Mouse (Mus musculus): ENCODE data around the gene Hivep3. TPM values are rescaled to one million over a fixed set of nuclear protein-coding genes. Genes with fewer than 3 reads are reported as not detected.
A peak's percentile ranks its signal among the peaks of the same experiment; 100 is the strongest.

The Hivep3 gene
- polyA plus RNA-seq, 1 experiment from 2014 or later: 24.0 TPM

- Histone ChIP-seq H3K27ac (peak overlapping the region; percentile 83), H3K9ac (no peak overlapping the region), H3K4me3 (no peak overlapping the region), H3K27me3 (no peaks in the 10 kb centered on the region), H3K4me1 (peaks cover 22% of the 10 kb centered on the region), H3K4me2 (no peak overlapping the region; the same call in 1 of the 2 replicates), H3K9me3 (no peaks in the 10 kb centered on the region), H3K36me3 (no peaks in the 10 kb centered on the region)
- WGBS: 44% methylated on average over 16 of the region's 16 CpGs
- peak; percentile 91 for ATAC-seq (ENCODE audit: borderline replicate concordance, extremely low read depth, low FRiP score, low TSS enrichment)
Observed at GRCm38 (mm10) chr4:119901556-119902491, 168.2 kb downstream of the Hivep3 start.

GRCm38 (mm10) chr4:119903328-119903727 is 169.7 kb downstream of the Hivep3 start:
- Histone ChIP-seq H3K9ac (no peak overlapping the region), H3K4me2 (no peak overlapping the region), H3K4me3 (no peak overlapping the region), H3K36me3 (no peaks in the 10 kb centered on the region), H3K4me1 (peaks cover 22% of the 10 kb centered on the region), H3K27ac (no peak overlapping the region), H3K27me3 (no peaks in the 10 kb centered on the region), H3K9me3 (no peaks in the 10 kb centered on the region)
- ATAC-seq (ENCODE audit: borderline replicate concordance, extremely low read depth, low FRiP score, low TSS enrichment): no peak; the same call in 1 of the 2 replicates

- Histone ChIP-seq H3K9ac (no peak overlapping the region), H3K4me1 (peaks cover 22% of the 10 kb centered on the region), H3K4me3 (no peak overlapping the region), H3K9me3 (no peaks in the 10 kb centered on the region), H3K4me2 (no peak overlapping the region), H3K27ac (no peak overlapping the region), H3K36me3 (no peaks in the 10 kb centered on the region), H3K27me3 (no peaks in the 10 kb centered on the region)
- ATAC-seq (ENCODE audit: borderline replicate concordance, extremely low read depth, low FRiP score, low TSS enrichment): no peak
- WGBS: 27% methylated on average over 1 of the region's 1 CpGs
Observed at GRCm38 (mm10) chr4:119903806-119904205, 170.2 kb downstream of the Hivep3 start.

GRCm38 (mm10) chr4:119904296-119904695 is 170.7 kb downstream of the Hivep3 start:
- H3K36me3 ChIP-seq: no peaks in the 10 kb centered on the region
- H3K4me3 ChIP-seq: no peak overlapping the region
- H3K27me3 ChIP-seq: no peaks in the 10 kb centered on the region
- 83% methylated on average over 4 of the region's 4 CpGs for WGBS
- no peaks in the 10 kb centered on the region for H3K9me3 ChIP-seq
- ATAC-seq (ENCODE audit: borderline replicate concordance, extremely low read depth, low FRiP score, low TSS enrichment): no peak
- no peak overlapping the region for H3K27ac ChIP-seq
- H3K4me2 ChIP-seq: no peak overlapping the region
- H3K9ac ChIP-seq: no peak overlapping the region
- H3K4me1 ChIP-seq: peaks cover 22% of the 10 kb centered on the region

GRCm38 (mm10) chr4:119907106-119907505 is 173.5 kb downstream of the Hivep3 start:
- Histone ChIP-seq H3K4me1 (peaks cover 20% of the 10 kb centered on the region), H3K4me3 (no peak overlapping the region), H3K27ac (no peak overlapping the region), H3K9me3 (no peaks in the 10 kb centered on the region), H3K9ac (no peak overlapping the region), H3K4me2 (no peak overlapping the region), H3K27me3 (no peaks in the 10 kb centered on the region), H3K36me3 (no peaks in the 10 kb centered on the region)
- no peak for ATAC-seq (ENCODE audit: borderline replicate concordance, extremely low read depth, low FRiP score, low TSS enrichment)
- 82% methylated on average over 4 of the region's 4 CpGs for WGBS

GRCm38 (mm10) chr4:119911071-119911904 is 177.7 kb downstream of the Hivep3 start:
- WGBS: 68% methylated on average over 13 of the region's 13 CpGs
- H3K4me1 ChIP-seq: no peaks in the 10 kb centered on the region
- no peak overlapping the region for H3K9ac ChIP-seq
- H3K27ac ChIP-seq: no peak overlapping the region
- no peak overlapping the region for H3K4me2 ChIP-seq
- H3K36me3 ChIP-seq: no peaks in the 10 kb centered on the region
- no peak overlapping the region for H3K4me3 ChIP-seq
- ATAC-seq (ENCODE audit: borderline replicate concordance, extremely low read depth, low FRiP score, low TSS enrichment): no peak
- no peaks in the 10 kb centered on the region for H3K9me3 ChIP-seq
- H3K27me3 ChIP-seq: no peaks in the 10 kb centered on the region

GRCm38 (mm10) chr4:119912216-119912615 is 178.6 kb downstream of the Hivep3 start:
- H3K9ac ChIP-seq: no peak overlapping the region
- H3K27me3 ChIP-seq: no peaks in the 10 kb centered on the region
- no peak overlapping the region for H3K4me3 ChIP-seq
- no peaks in the 10 kb centered on the region for H3K4me1 ChIP-seq
- no peaks in the 10 kb centered on the region for H3K36me3 ChIP-seq
- H3K9me3 ChIP-seq: no peaks in the 10 kb centered on the region
- no peak overlapping the region for H3K27ac ChIP-seq
- H3K4me2 ChIP-seq: no peak overlapping the region
- ATAC-seq (ENCODE audit: borderline replicate concordance, extremely low read depth, low FRiP score, low TSS enrichment): no peak
- WGBS: 69% methylated on average over 2 of the region's 2 CpGs

- Histone ChIP-seq H3K27me3 (no peaks in the 10 kb centered on the region), H3K4me1 (no peaks in the 10 kb centered on the region), H3K27ac (no peak overlapping the region), H3K36me3 (no peaks in the 10 kb centered on the region), H3K4me2 (no peak overlapping the region), H3K9ac (no peak overlapping the region), H3K4me3 (no peak overlapping the region), H3K9me3 (no peaks in the 10 kb centered on the region)
- ATAC-seq (ENCODE audit: borderline replicate concordance, extremely low read depth, low FRiP score, low TSS enrichment): no peak
- WGBS: 39% methylated on average over 4 of the region's 4 CpGs
Observed at GRCm38 (mm10) chr4:119914194-119914593, 180.6 kb downstream of the Hivep3 start.

GRCm38 (mm10) chr4:119915069-119915468 is 181.5 kb downstream of the Hivep3 start:
- Histone ChIP-seq H3K4me2 (no peak overlapping the region), H3K36me3 (no peaks in the 10 kb centered on the region), H3K9ac (no peak overlapping the region), H3K27me3 (no peaks in the 10 kb centered on the region), H3K4me3 (no peak overlapping the region), H3K9me3 (no peaks in the 10 kb centered on the region), H3K4me1 (no peaks in the 10 kb centered on the region), H3K27ac (no peak overlapping the region)
- no peak for ATAC-seq (ENCODE audit: borderline replicate concordance, extremely low read depth, low FRiP score, low TSS enrichment)
- WGBS: 64% methylated on average over 2 of the region's 2 CpGs

GRCm38 (mm10) chr4:119917502-119917901 is 183.9 kb downstream of the Hivep3 start:
- Histone ChIP-seq H3K36me3 (no peaks in the 10 kb centered on the region), H3K27ac (no peak overlapping the region), H3K4me2 (no peak overlapping the region), H3K27me3 (no peaks in the 10 kb centered on the region), H3K9ac (no peak overlapping the region), H3K4me1 (no peaks in the 10 kb centered on the region), H3K9me3 (no peaks in the 10 kb centered on the region), H3K4me3 (no peak overlapping the region)
- 69% methylated on average over 7 of the region's 7 CpGs for WGBS
- ATAC-seq (ENCODE audit: borderline replicate concordance, extremely low read depth, low FRiP score, low TSS enrichment): no peak

- ATAC-seq (ENCODE audit: borderline replicate concordance, extremely low read depth, low FRiP score, low TSS enrichment): no peak
- Histone ChIP-seq H3K4me1 (no peaks in the 10 kb centered on the region), H3K9me3 (no peaks in the 10 kb centered on the region), H3K9ac (no peak overlapping the region), H3K36me3 (no peaks in the 10 kb centered on the region), H3K4me2 (no peak overlapping the region), H3K27me3 (no peaks in the 10 kb centered on the region), H3K27ac (no peak overlapping the region), H3K4me3 (no peak overlapping the region)
- WGBS: 69% methylated on average over 5 of the region's 5 CpGs
Observed at GRCm38 (mm10) chr4:119919349-119919748, 185.8 kb downstream of the Hivep3 start.

Data from lung, embryonic 15.5 days (tissue).